Mouse (Mus musculus): Measurements from ENCODE around the gene Pex26.

The Pex26 gene

GRCm38 (mm10) chr6:121210149-121210925 lies 26.9 kb downstream of the Pex26 start, which contains the start of gene Tuba8:
TSS of gene Tuba8 (plus strand) at chr6:121210696.
- DNase-seq: peak; percentile 38

GRCm38 (mm10) chr6:121210926-121211289 lies 27.4 kb downstream of the Pex26 start:
- DNase-seq: no peak

GRCm38 (mm10) chr6:121211743-121212142 lies 28.3 kb downstream of the Pex26 start:
- DNase-seq: no peak

- no peak for DNase-seq
Observed at GRCm38 (mm10) chr6:121212988-121213387, 29.5 kb downstream of the Pex26 start.

GRCm38 (mm10) chr6:121214221-121214620 lies 30.8 kb downstream of the Pex26 start:
- DNase-seq: no peak

- no peak for DNase-seq
Observed at GRCm38 (mm10) chr6:121214667-121215330, 31.3 kb downstream of the Pex26 start.

GRCm38 (mm10) chr6:121215336-121215735 lies 31.9 kb downstream of the Pex26 start:
- DNase-seq: no peak

- DNase-seq: no peak
Observed at GRCm38 (mm10) chr6:121215896-121216295, 32.4 kb downstream of the Pex26 start.

- no peak for DNase-seq
Observed at GRCm38 (mm10) chr6:121216589-121217255, 33.3 kb downstream of the Pex26 start.

- no peak for DNase-seq
Observed at GRCm38 (mm10) chr6:121218002-121218401, 34.5 kb downstream of the Pex26 start.

- DNase-seq: no peak
Observed at GRCm38 (mm10) chr6:121219406-121219805, 35.9 kb downstream of the Pex26 start.

- no peak for DNase-seq
Observed at GRCm38 (mm10) chr6:121220181-121220580, 36.7 kb downstream of the Pex26 start.

GRCm38 (mm10) chr6:121221876-121222597 lies 38.6 kb downstream of the Pex26 start:
- DNase-seq: no peak

- no peak for DNase-seq
Observed at GRCm38 (mm10) chr6:121223001-121223400, 39.5 kb downstream of the Pex26 start.

GRCm38 (mm10) chr6:121224067-121224466 lies 40.6 kb downstream of the Pex26 start:
- no peak for DNase-seq

- DNase-seq: no peak
Observed at GRCm38 (mm10) chr6:121224993-121225392, 41.5 kb downstream of the Pex26 start.

GRCm38 (mm10) chr6:121226043-121226442 lies 42.6 kb downstream of the Pex26 start:
- DNase-seq: no peak

- no peak for DNase-seq
Observed at GRCm38 (mm10) chr6:121226744-121227143, 43.3 kb downstream of the Pex26 start.

- DNase-seq: no peak
Observed at GRCm38 (mm10) chr6:121228421-121228820, 45.0 kb downstream of the Pex26 start.

GRCm38 (mm10) chr6:121232652-121233051 lies 49.2 kb downstream of the Pex26 start:
- no peak for DNase-seq

GRCm38 (mm10) chr6:121236386-121236785 lies 52.9 kb downstream of the Pex26 start:
- DNase-seq: no peak

- DNase-seq: no peak
Observed at GRCm38 (mm10) chr6:121238209-121238608, 54.7 kb downstream of the Pex26 start.

GRCm38 (mm10) chr6:121241780-121242179 lies 58.3 kb downstream of the Pex26 start:
- no peak for DNase-seq

All from layer of hippocampus, adult 9-11 months (tissue).